Mouse (Mus musculus): Measurements from ENCODE around the gene Cdc34.
A peak's percentile ranks its signal among the peaks of the same experiment; 100 is the strongest.
"Not testable (repeated sequence)": the region's sequence is repeated elsewhere in the genome, so short reads cannot be mapped to it uniquely, and the experiment has no call there.

Gene Cdc34

GRCm38 (mm10) chr10:79696129-79696651 lies 14.2 kb downstream of the Cdc34 start:
- no peak for DNase-seq (ENCODE audit: low spot score)

- no peak for DNase-seq (ENCODE audit: low spot score)
These were observed 15.9 kb downstream of the Cdc34 start for GRCm38 (mm10) chr10:79697916-79698315.

- no peak for DNase-seq (ENCODE audit: low spot score)
These were observed 16.5 kb downstream of the Cdc34 start for GRCm38 (mm10) chr10:79698459-79698858.

GRCm38 (mm10) chr10:79700676-79701075 lies 18.7 kb downstream of the Cdc34 start:
- DNase-seq (ENCODE audit: low spot score): no peak

GRCm38 (mm10) chr10:79701443-79702129 lies 19.6 kb downstream of the Cdc34 start:
- no peak for DNase-seq (ENCODE audit: low spot score)

- DNase-seq (ENCODE audit: low spot score): not testable (repeated sequence)
These were observed 21.0 kb downstream of the Cdc34 start for GRCm38 (mm10) chr10:79702970-79703369.

GRCm38 (mm10) chr10:79703541-79703940 lies 21.5 kb downstream of the Cdc34 start:
- DNase-seq (ENCODE audit: low spot score): no peak

GRCm38 (mm10) chr10:79704065-79704969 lies 22.3 kb downstream of the Cdc34 start, which contains the start of gene Bsg:
Bsg (plus strand) TSS chr10:79704491.
- DNase-seq (ENCODE audit: low spot score): peak; percentile 92

GRCm38 (mm10) chr10:79704970-79705360 lies 23.0 kb downstream of the Cdc34 start:
- DNase-seq (ENCODE audit: low spot score): no peak

- DNase-seq (ENCODE audit: low spot score): no peak
These were observed 24.0 kb downstream of the Cdc34 start for GRCm38 (mm10) chr10:79705951-79706350.

- DNase-seq (ENCODE audit: low spot score): no peak
These were observed 24.6 kb downstream of the Cdc34 start for GRCm38 (mm10) chr10:79706406-79707094.

- DNase-seq (ENCODE audit: low spot score): no peak
These were observed 25.2 kb downstream of the Cdc34 start for GRCm38 (mm10) chr10:79707162-79707561.

- no peak for DNase-seq (ENCODE audit: low spot score)
These were observed 25.8 kb downstream of the Cdc34 start for GRCm38 (mm10) chr10:79707759-79708158.

GRCm38 (mm10) chr10:79708668-79709067 lies 26.7 kb downstream of the Cdc34 start:
- no peak for DNase-seq (ENCODE audit: low spot score)

GRCm38 (mm10) chr10:79709307-79709706 lies 27.3 kb downstream of the Cdc34 start:
- no peak for DNase-seq (ENCODE audit: low spot score)

GRCm38 (mm10) chr10:79712029-79712428 lies 30.0 kb downstream of the Cdc34 start:
- no peak for DNase-seq (ENCODE audit: low spot score)

GRCm38 (mm10) chr10:79712499-79713126 lies 30.6 kb downstream of the Cdc34 start:
- DNase-seq (ENCODE audit: low spot score): no peak

GRCm38 (mm10) chr10:79713163-79713562 lies 31.2 kb downstream of the Cdc34 start:
- no peak for DNase-seq (ENCODE audit: low spot score)

- DNase-seq (ENCODE audit: low spot score): no peak
These were observed 33.0 kb downstream of the Cdc34 start for GRCm38 (mm10) chr10:79714996-79715395.

- no peak for DNase-seq (ENCODE audit: low spot score)
These were observed 34.4 kb downstream of the Cdc34 start, which contains the start of gene Hcn2 for GRCm38 (mm10) chr10:79716254-79716987. Hcn2 (plus strand) TSS chr10:79716634.

GRCm38 (mm10) chr10:79716988-79717355 lies 35.0 kb downstream of the Cdc34 start:
- no peak for DNase-seq (ENCODE audit: low spot score)
